Mouse (Mus musculus): ENCODE data around the gene Neurod2. TPM values are rescaled to one million over a fixed set of nuclear protein-coding genes. Genes with fewer than 3 reads are reported as not detected.

Gene Neurod2
- polyA plus RNA-seq, 1 experiment from 2014 or later, result 1.3 TPM

GRCm38 (mm10) chr11:98339071-98339501 is 9.6 kb upstream of the Neurod2 start:
- Histone ChIP-seq H3K27me3 (peaks cover 96% of the 10 kb centered on the region), H3K9me3 (no peaks in the 10 kb centered on the region), H3K27ac (replicated peaks) (no peak overlapping the region), H3K4me2 (replicated peaks) (peak overlapping the region; percentile 79), H3K36me3 (no peaks in the 10 kb centered on the region), H3K4me1 (peaks cover 37% of the 10 kb centered on the region), H3K4me3 (peak overlapping the region; percentile 49), H3K9ac (replicated peaks) (peak overlapping the region; percentile 53; the same call in 1 of the 2 replicates)
- no peak for ATAC-seq (ENCODE audit: low FRiP score, low read depth)
- under 1% methylated on average over 19 of the region's 19 CpGs for WGBS

GRCm38 (mm10) chr11:98338507-98338961 is 9.1 kb upstream of the Neurod2 start:
- H3K4me3 ChIP-seq, result peak overlapping the region; percentile 49
- H3K27me3 ChIP-seq, result peaks cover 96% of the 10 kb centered on the region
- no peaks in the 10 kb centered on the region for H3K9me3 ChIP-seq
- H3K4me2 ChIP-seq (replicated peaks), result peak overlapping the region; percentile 79
- H3K27ac ChIP-seq (replicated peaks), result no peak overlapping the region
- no peak for ATAC-seq (ENCODE audit: low FRiP score, low read depth)
- H3K36me3 ChIP-seq, result no peaks in the 10 kb centered on the region
- peak overlapping the region; percentile 53; the same call in 1 of the 2 replicates for H3K9ac ChIP-seq (replicated peaks)
- peaks cover 41% of the 10 kb centered on the region for H3K4me1 ChIP-seq
- under 1% methylated on average over 51 of the region's 57 CpGs for WGBS

GRCm38 (mm10) chr11:98336245-98337107 is 7.0 kb upstream of the Neurod2 start:
- H3K4me1 ChIP-seq, result peaks cover 33% of the 10 kb centered on the region
- H3K9me3 ChIP-seq, result no peaks in the 10 kb centered on the region
- ATAC-seq (ENCODE audit: low FRiP score, low read depth), result no peak
- H3K4me2 ChIP-seq (replicated peaks), result no peak overlapping the region
- WGBS, result 19% methylated on average over 13 of the region's 13 CpGs
- no peak overlapping the region for H3K9ac ChIP-seq (replicated peaks)
- H3K36me3 ChIP-seq, result no peaks in the 10 kb centered on the region
- no peak overlapping the region for H3K4me3 ChIP-seq
- peaks cover 98% of the 10 kb centered on the region for H3K27me3 ChIP-seq
- no peak overlapping the region for H3K27ac ChIP-seq (replicated peaks)

GRCm38 (mm10) chr11:98335250-98335649 is 5.8 kb upstream of the Neurod2 start:
- Histone ChIP-seq H3K36me3 (no peaks in the 10 kb centered on the region), H3K9ac (replicated peaks) (no peak overlapping the region), H3K9me3 (no peaks in the 10 kb centered on the region), H3K4me3 (no peak overlapping the region; the same call in 1 of the 2 replicates), H3K4me2 (replicated peaks) (no peak overlapping the region), H3K27me3 (peaks cover 99% of the 10 kb centered on the region), H3K4me1 (peaks cover 30% of the 10 kb centered on the region), H3K27ac (replicated peaks) (no peak overlapping the region)
- 5% methylated on average over 9 of the region's 9 CpGs for WGBS
- ATAC-seq (ENCODE audit: low FRiP score, low read depth), result no peak

- no peaks in the 10 kb centered on the region for H3K36me3 ChIP-seq
- peaks cover 99% of the 10 kb centered on the region for H3K27me3 ChIP-seq
- WGBS, result 2% methylated on average over 39 of the region's 41 CpGs
- peak overlapping the region; percentile 25; the same call in 1 of the 2 replicates for H3K4me3 ChIP-seq
- H3K9me3 ChIP-seq, result no peaks in the 10 kb centered on the region
- H3K9ac ChIP-seq (replicated peaks), result peak overlapping the region; percentile 29; the same call in 1 of the 2 replicates
- H3K27ac ChIP-seq (replicated peaks), result no peak overlapping the region
- ATAC-seq (ENCODE audit: low FRiP score, low read depth), result peak; percentile 12; the same call in 1 of the 2 replicates
- peak overlapping the region; percentile 38 for H3K4me2 ChIP-seq (replicated peaks)
- H3K4me1 ChIP-seq, result peaks cover 22% of the 10 kb centered on the region
Observed at GRCm38 (mm10) chr11:98333981-98334741, 4.7 kb upstream of the Neurod2 start.

- Histone ChIP-seq H3K27me3 (peaks cover 99% of the 10 kb centered on the region), H3K4me2 (replicated peaks) (no peak overlapping the region), H3K4me3 (no peak overlapping the region), H3K9me3 (no peaks in the 10 kb centered on the region), H3K27ac (replicated peaks) (no peak overlapping the region), H3K36me3 (no peaks in the 10 kb centered on the region), H3K9ac (replicated peaks) (no peak overlapping the region), H3K4me1 (peaks cover 20% of the 10 kb centered on the region)
- no peak for ATAC-seq (ENCODE audit: low FRiP score, low read depth)
- 65% methylated on average over 10 of the region's 10 CpGs for WGBS
Observed at GRCm38 (mm10) chr11:98333263-98333696, 3.8 kb upstream of the Neurod2 start.

GRCm38 (mm10) chr11:98332841-98333240 is 3.4 kb upstream of the Neurod2 start:
- Histone ChIP-seq H3K9ac (replicated peaks) (no peak overlapping the region), H3K27ac (replicated peaks) (no peak overlapping the region), H3K4me3 (no peak overlapping the region), H3K36me3 (no peaks in the 10 kb centered on the region), H3K9me3 (no peaks in the 10 kb centered on the region), H3K4me1 (peaks cover 21% of the 10 kb centered on the region), H3K27me3 (peaks cover 99% of the 10 kb centered on the region), H3K4me2 (replicated peaks) (no peak overlapping the region)
- no peak for ATAC-seq (ENCODE audit: low FRiP score, low read depth)
- 75% methylated on average over 4 of the region's 4 CpGs for WGBS

GRCm38 (mm10) chr11:98332186-98332585 is 2.7 kb upstream of the Neurod2 start:
- no peak overlapping the region for H3K4me2 ChIP-seq (replicated peaks)
- 87% methylated on average over 3 of the region's 3 CpGs for WGBS
- H3K4me1 ChIP-seq, result peaks cover 28% of the 10 kb centered on the region
- no peaks in the 10 kb centered on the region for H3K36me3 ChIP-seq
- no peak for ATAC-seq (ENCODE audit: low FRiP score, low read depth)
- H3K9me3 ChIP-seq, result no peaks in the 10 kb centered on the region
- no peak overlapping the region for H3K4me3 ChIP-seq
- no peak overlapping the region for H3K27ac ChIP-seq (replicated peaks)
- H3K9ac ChIP-seq (replicated peaks), result no peak overlapping the region
- peaks cover 99% of the 10 kb centered on the region for H3K27me3 ChIP-seq

- Histone ChIP-seq H3K4me1 (peaks cover 35% of the 10 kb centered on the region), H3K36me3 (no peaks in the 10 kb centered on the region), H3K4me2 (replicated peaks) (no peak overlapping the region), H3K27me3 (peaks cover 99% of the 10 kb centered on the region), H3K9ac (replicated peaks) (no peak overlapping the region), H3K27ac (replicated peaks) (no peak overlapping the region), H3K4me3 (no peak overlapping the region), H3K9me3 (no peaks in the 10 kb centered on the region)
- ATAC-seq (ENCODE audit: low FRiP score, low read depth), result no peak
- 75% methylated on average over 1 of the region's 1 CpGs for WGBS
Observed at GRCm38 (mm10) chr11:98331401-98331800, 2.0 kb upstream of the Neurod2 start.

- no peak for ATAC-seq (ENCODE audit: low FRiP score, low read depth)
- Histone ChIP-seq H3K4me2 (replicated peaks) (no peak overlapping the region), H3K9me3 (no peaks in the 10 kb centered on the region), H3K27ac (replicated peaks) (no peak overlapping the region), H3K4me3 (no peak overlapping the region), H3K4me1 (peaks cover 35% of the 10 kb centered on the region), H3K36me3 (no peaks in the 10 kb centered on the region), H3K9ac (replicated peaks) (no peak overlapping the region), H3K27me3 (peaks cover 97% of the 10 kb centered on the region)
- WGBS, result 53% methylated on average over 2 of the region's 2 CpGs
Observed at GRCm38 (mm10) chr11:98330745-98331204, 1.3 kb upstream of the Neurod2 start.

GRCm38 (mm10) chr11:98329960-98330744 is 704 bp upstream of the Neurod2 start:
- no peak overlapping the region for H3K4me3 ChIP-seq
- 0 out of 2 replicates have a peak overlapping the region, but pooled peaks have one; percentile 3 for H3K4me2 ChIP-seq (replicated peaks)
- peaks cover 35% of the 10 kb centered on the region for H3K4me1 ChIP-seq
- H3K27ac ChIP-seq (replicated peaks), result no peak overlapping the region
- no peaks in the 10 kb centered on the region for H3K36me3 ChIP-seq
- peaks cover 97% of the 10 kb centered on the region for H3K27me3 ChIP-seq
- ATAC-seq (ENCODE audit: low FRiP score, low read depth), result no peak
- H3K9ac ChIP-seq (replicated peaks), result no peak overlapping the region
- WGBS, result 24% methylated on average over 9 of the region's 9 CpGs
- no peaks in the 10 kb centered on the region for H3K9me3 ChIP-seq

Measured in midbrain, embryonic 12.5 days (tissue).